ENCODE assay signal across 9 mouse cellular contexts in the genomic region with DNA sequence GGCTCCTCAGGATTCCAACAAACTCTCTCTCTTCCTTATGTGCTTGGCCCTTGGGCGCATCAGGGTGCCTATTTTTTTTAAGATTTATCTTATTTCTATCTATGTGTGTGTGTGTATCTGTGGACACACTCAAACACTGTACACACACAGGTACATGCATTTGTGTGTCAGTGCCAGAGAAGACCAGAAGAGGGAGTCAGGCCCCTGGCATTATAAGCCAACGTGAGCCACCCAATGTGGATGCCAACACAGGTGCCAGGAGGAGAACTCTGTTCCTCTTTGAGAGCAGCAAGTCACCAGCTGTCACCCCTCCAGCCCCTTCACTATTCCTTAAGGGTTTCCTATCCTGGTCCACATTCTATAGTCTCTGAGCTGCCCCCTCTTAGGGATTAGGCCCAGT. TPM values are rescaled to one million over a fixed set of nuclear protein-coding genes. Genes with fewer than 3 reads are reported as not detected.
DNase-seq lines count a peak whose midpoint lies in the region; ATAC-seq and TF ChIP-seq lines count a peak whose summit lies in the region.
"Had no signal": no experiment of that assay in that cellular context is flagged by ENCODE, and none has a peak within 500 bp of the region (broad histone marks: within the 10 kb centered on the region; RNA-seq: fewer than 3 reads in every experiment).

No protein-coding gene starts in this region.

- ATAC-seq in kidney, embryonic 14.5 days (ENCODE audit: low FRiP score, low TSS enrichment) = no peak
- peak; percentile 6 for ATAC-seq in Patski
- peak; percentile 39; the same call in 1 of the 2 replicates for ATAC-seq in liver, embryonic 11.5 days (replicated peaks; ENCODE audit: low FRiP score)

- POLR2A ChIA-PET in Patski (lab: Charles Lee) = interaction anchor here (0.7 to 1.4 kb wide), 3 partner anchors 13 to 128 kb away, joined by 3 to 4 read pairs (median 3); no protein-coding TSS in a partner anchor

- H3K27me3 ChIP-seq in kidney, embryonic 14.5 days (ENCODE audit: control insufficient read depth, insufficient read depth, low read length) = no peaks in the 10 kb centered on the region; the same call in 1 of the 2 replicates
- no peaks in the 10 kb centered on the region for H3K27me3 ChIP-seq in Patski
- no peaks in the 10 kb centered on the region for H3K27me3 ChIP-seq in liver, embryonic 11.5 days (replicated peaks; ENCODE audit: control insufficient read depth, insufficient read depth, low read length)
- no peaks in the 10 kb centered on the region for H3K27me3 ChIP-seq in heart, embryonic 10.5 days (ENCODE audit: insufficient read depth, poor library complexity, severe bottlenecking)

- CTCF ChIA-PET in Patski (lab: Charles Lee) = interaction anchor here (0.7 to 3.4 kb wide), 12 partner anchors 9 to 151 kb away, joined by 3 to 29 read pairs (median 4); a partner anchor contains a TSS

- DNase-seq in kidney, adult 18-20 months = peak; percentile 41
- DNase-seq in Patski (ENCODE audit: low read depth, low spot score) = no peak
- no peak for DNase-seq in liver, embryonic 11.5 days (ENCODE audit: low spot score)
- peak; percentile 54 for DNase-seq in spleen, adult 12 weeks (ENCODE audit: low spot score)
- no peak for DNase-seq in testis, postnatal 14 days (ENCODE audit: low spot score)
- DNase-seq in heart, embryonic 10.5 days (ENCODE audit: low spot score) = no peak
- no peak for DNase-seq in cerebellum, adult 8-10 months

- no peak overlapping the region for H3K27ac ChIP-seq in kidney, embryonic 14.5 days (ENCODE audit: low read depth, low read length)
- no peak overlapping the region for H3K27ac ChIP-seq in liver, embryonic 11.5 days (ENCODE audit: low read depth, low read length)
- no peak overlapping the region for H3K27ac ChIP-seq in heart, embryonic 10.5 days
- H3K27ac ChIP-seq: limb, embryonic 13.5 days had no signal

- no peaks in the 10 kb centered on the region for H3K9me3 ChIP-seq in kidney, embryonic 14.5 days (ENCODE audit: control insufficient read depth, low read length)
- no peaks in the 10 kb centered on the region for H3K9me3 ChIP-seq in liver, embryonic 11.5 days (ENCODE audit: control insufficient read depth, low read length)
- no peaks in the 10 kb centered on the region for H3K9me3 ChIP-seq in heart, embryonic 10.5 days
- H3K9me3 ChIP-seq: limb, embryonic 13.5 days had no signal

- no peak overlapping the region for H3K4me2 ChIP-seq in kidney, embryonic 14.5 days (replicated peaks; ENCODE audit: low read depth, low read length)
- no peak overlapping the region for H3K4me2 ChIP-seq in liver, embryonic 11.5 days
- H3K4me2 ChIP-seq: limb, embryonic 13.5 days had no signal

- TF ChIP-seq CTCF in Patski (IDR thresholded peaks at IDR 0.05) = peak; percentile 79

- WGBS in kidney, embryonic 14.5 days = 74% methylated on average over 2 of the region's 2 CpGs
- WGBS in liver, embryonic 11.5 days = 61% methylated on average over 2 of the region's 2 CpGs
- WGBS in heart, embryonic 10.5 days = 69% methylated on average over 2 of the region's 2 CpGs

- 0 out of 2 replicates have a peak, but pooled peaks cover 9% of the 10 kb centered on the region for H3K4me1 ChIP-seq in kidney, embryonic 14.5 days (ENCODE audit: control insufficient read depth, insufficient read depth, low read length)
- peaks cover 4% of the 10 kb centered on the region; the same call in 1 of the 2 replicates for H3K4me1 ChIP-seq in liver, embryonic 11.5 days (replicated peaks; ENCODE audit: control insufficient read depth, insufficient read depth, low read length)
- H3K4me1 ChIP-seq in heart, embryonic 10.5 days = peaks cover 36% of the 10 kb centered on the region

- in situ Hi-C loops in Patski (cut with MboI; ENCODE audit: low pct_unique_long_range_greater_than_20kb) = no loop called here

- H3K36me3 ChIP-seq in kidney, embryonic 14.5 days (ENCODE audit: control insufficient read depth, insufficient read depth, low read length) = no peaks in the 10 kb centered on the region
- H3K36me3 ChIP-seq in liver, embryonic 11.5 days (ENCODE audit: control insufficient read depth, insufficient read depth, low read length) = no peaks in the 10 kb centered on the region
- H3K36me3 ChIP-seq in heart, embryonic 10.5 days = no peaks in the 10 kb centered on the region
- H3K36me3 ChIP-seq: limb, embryonic 13.5 days had no signal

- no peak overlapping the region for H3K9ac ChIP-seq in kidney, embryonic 14.5 days (ENCODE audit: low read depth, low read length)
- H3K9ac ChIP-seq in liver, embryonic 11.5 days (ENCODE audit: low read depth, low read length) = no peak overlapping the region
- H3K9ac ChIP-seq: limb, embryonic 13.5 days had no signal

- no peak overlapping the region for H3K4me3 ChIP-seq in kidney, embryonic 14.5 days (ENCODE audit: low read length)
- H3K4me3 ChIP-seq in liver, embryonic 11.5 days (ENCODE audit: low read depth, low read length) = no peak overlapping the region
- no peak overlapping the region for H3K4me3 ChIP-seq in heart, embryonic 10.5 days
- H3K4me3 ChIP-seq: limb, embryonic 13.5 days had no signal

RNA-seq across cellular contexts. Expression of a gene that starts 19.1 kb away (rescaled TPM):
- 6.0 and 6.3 TPM in 2 replicates for polyA plus RNA-seq in kidney, embryonic 14.5 days (2014; fragmentation: Nextera tagmentation; extraction: Ambion mirVana)
- polyA plus RNA-seq in Patski (2021) = 11.7 TPM
- polyA plus RNA-seq in liver, embryonic 11.5 days (2014; fragmentation: Nextera tagmentation; extraction: Ambion mirVana) = 11.7 and 16.2 TPM in 2 replicates
- 3.1 and 3.9 TPM in 2 replicates for polyA plus RNA-seq in heart, embryonic 10.5 days (2016; fragmentation: Nextera tagmentation; extraction: Ambion mirVana)

RNA-seq across cellular contexts. Expression of a gene that starts 21.4 kb away (rescaled TPM):
- polyA plus RNA-seq in kidney, embryonic 14.5 days (2014; fragmentation: Nextera tagmentation; extraction: Ambion mirVana) = 59.9 and 62.8 TPM in 2 replicates
- 129 TPM for polyA plus RNA-seq in Patski (2021)
- 26.9 and 30.1 TPM in 2 replicates for polyA plus RNA-seq in liver, embryonic 11.5 days (2014; fragmentation: Nextera tagmentation; extraction: Ambion mirVana)
- polyA plus RNA-seq in heart, embryonic 10.5 days (2016; fragmentation: Nextera tagmentation; extraction: Ambion mirVana) = 59.2 and 60.3 TPM in 2 replicates

RNA-seq across cellular contexts. Expression of a gene that starts 34.0 kb away (rescaled TPM):
- 51.7 and 67.9 TPM in 2 replicates for polyA plus RNA-seq in kidney, embryonic 14.5 days (2014; fragmentation: Nextera tagmentation; extraction: Ambion mirVana)
- 53.8 TPM for polyA plus RNA-seq in Patski (2021)
- 61.4 and 62.5 TPM in 2 replicates for polyA plus RNA-seq in liver, embryonic 11.5 days (2014; fragmentation: Nextera tagmentation; extraction: Ambion mirVana)
- polyA plus RNA-seq in heart, embryonic 10.5 days (2016; fragmentation: Nextera tagmentation; extraction: Ambion mirVana) = 54.8 and 62.9 TPM in 2 replicates

Comparison
In these comparisons a context has a peak if more than half of its experiments do, and no peak if none do; other contexts are left out.
1. DNase-seq: peak in kidney, adult 18-20 months (single experiment) and spleen, adult 12 weeks (single experiment); none in Patski (single experiment), liver, embryonic 11.5 days (single experiment), testis, postnatal 14 days (single experiment), heart, embryonic 10.5 days (single experiment) and cerebellum, adult 8-10 months (single experiment).